Mouse (Mus musculus): Measurements from ENCODE around the gene Gpd1.

- TF ChIP-seq CTCF (IDR thresholded peaks at IDR 0.05; ENCODE audit: low read depth) (no peak), EP300 (optimal IDR thresholded peaks at IDR 0.05) (no peak)
These were observed 1.2 kb downstream of the Gpd1 start for GRCm38 (mm10) chr15:99718461-99719021.
